ENCODE assay signal across 8 mouse cellular contexts in genomic region chrX:35888087-35888895, GRCm38 (mm10). TPM values are rescaled to one million over a fixed set of nuclear protein-coding genes. Genes with fewer than 3 reads are reported as not detected.
A peak's percentile ranks its signal among the peaks of the same experiment; 100 is the strongest.
DNase-seq lines count a peak whose midpoint lies in the region; ATAC-seq and TF ChIP-seq lines count a peak whose summit lies in the region.

Gene Dock11 (plus strand): TSS chrX:35888832.

- peaks cover 0 to 2% of the 10 kb centered on the region in 2 experiments; a peak in 1 of 4 replicates for H3K36me3 ChIP-seq in MEL (ENCODE audit: control insufficient read depth in 1 of 2, insufficient read depth in 2 of 2, low read length in 2 of 2)
- no peaks in the 10 kb centered on the region for H3K36me3 ChIP-seq in forebrain, postnatal 0 days (ENCODE audit: insufficient read depth)
- no peaks in the 10 kb centered on the region for H3K36me3 ChIP-seq in lung, embryonic 15.5 days

- peak; percentile 79 for DNase-seq in MEL (ENCODE audit: low read depth, low spot score)
- peak; percentile 49 to 54 for DNase-seq in cerebellum, adult 2 months
- DNase-seq in forebrain, postnatal 0 days = peak; percentile 51
- DNase-seq in heart, postnatal 36 days = peak; percentile 58 to 59
- DNase-seq in layer of hippocampus, adult 2 months (ENCODE audit: low spot score in 2 of 2) = peak; percentile 31 to 35
- peak; percentile 73 to 82 for DNase-seq in thymus, adult 18-20 months

- TF ChIP-seq EP300 in MEL (IDR thresholded peaks at IDR 0.05; ENCODE audit: low read depth in 1 of 2, low read length in 2 of 2) = peak in 1 of 2 experiments; percentile 29; a peak in 1 of 4 replicates

- H3K4me3 ChIP-seq in MEL (ENCODE audit: control insufficient read depth in 1 of 2, insufficient read depth in 1 of 2, low read depth in 2 of 2, low read length in 2 of 2) = peak within 1 kb of the TSS; percentile 79 to 82
- peak within 1 kb of the TSS; percentile 91 for H3K4me3 ChIP-seq in cerebellum, adult 2 months (replicated peaks; ENCODE audit: insufficient read depth, low read depth, low read length)
- H3K4me3 ChIP-seq in forebrain, postnatal 0 days (ENCODE audit: low read depth, low read length) = peak within 1 kb of the TSS; percentile 54
- H3K4me3 ChIP-seq in layer of hippocampus, adult 2 months = peak within 1 kb of the TSS; percentile 64
- peak within 1 kb of the TSS; percentile 54 for H3K4me3 ChIP-seq in lung, embryonic 15.5 days

- peak within 1 kb of the TSS; percentile 56 for H3K4me2 ChIP-seq in forebrain, postnatal 0 days (ENCODE audit: low read depth)
- peak within 1 kb of the TSS; percentile 77 for H3K4me2 ChIP-seq in lung, embryonic 15.5 days

- 8% methylated on average over 37 of the region's 38 CpGs for WGBS in cerebellum, adult 2 months
- 31% methylated on average over 31 of the region's 38 CpGs for WGBS in forebrain, postnatal 0 days
- WGBS in lung, embryonic 15.5 days = 22% methylated on average over 16 of the region's 38 CpGs

- no peaks in the 10 kb centered on the region for H3K27me3 ChIP-seq in MEL (ENCODE audit: control insufficient read depth in 1 of 2, insufficient read depth in 2 of 2, low read length in 2 of 2)
- H3K27me3 ChIP-seq in cerebellum, adult 2 months (ENCODE audit: control insufficient read depth, insufficient read depth, low read length) = no peaks in the 10 kb centered on the region
- H3K27me3 ChIP-seq in forebrain, postnatal 0 days (ENCODE audit: insufficient read depth, low read length) = no peaks in the 10 kb centered on the region
- no peaks in the 10 kb centered on the region for H3K27me3 ChIP-seq in lung, embryonic 15.5 days

- TF ChIP-seq CTCF in MEL (IDR thresholded peaks at IDR 0.05 in 2 of 3, conservative IDR thresholded peaks at IDR 0.05 in 1 of 3; ENCODE audit: control insufficient read depth in 1 of 3, insufficient read depth in 1 of 3, low read depth in 2 of 3, low read length in 3 of 3, poor library complexity in 1 of 3, severe bottlenecking in 1 of 3) = no peak
- no peak for TF ChIP-seq CTCF in cerebellum, adult 2 months (IDR thresholded peaks at IDR 0.05; ENCODE audit: borderline replicate concordance, insufficient read depth, low read depth, low read length)
- no peak for TF ChIP-seq CTCF in forebrain, postnatal 0 days (IDR thresholded peaks at IDR 0.05; ENCODE audit: low read depth)
- no peak for TF ChIP-seq CTCF in layer of hippocampus, adult 2 months (conservative IDR thresholded peaks at IDR 0.05)

- intact Hi-C loops in heart, postnatal 36 days (cut with DNase I) = no loop called here

- peak within 1 kb of the TSS; percentile 19; the same call in 1 of the 2 replicates for H3K27ac ChIP-seq in MEL (ENCODE audit: control insufficient read depth, low read depth, low read length)
- H3K27ac ChIP-seq in cerebellum, adult 2 months (ENCODE audit: insufficient read depth, low read length) = no peak within 1 kb of the TSS
- peak within 1 kb of the TSS; percentile 66 for H3K27ac ChIP-seq in forebrain, postnatal 0 days (ENCODE audit: low read depth, low read length)
- peak within 1 kb of the TSS; percentile 78 for H3K27ac ChIP-seq in layer of hippocampus, adult 2 months
- no peak within 1 kb of the TSS for H3K27ac ChIP-seq in lung, embryonic 15.5 days

- no peaks in the 10 kb centered on the region for H3K9me3 ChIP-seq in MEL (replicated peaks; ENCODE audit: insufficient read depth, low read length)
- H3K9me3 ChIP-seq in forebrain, postnatal 0 days (ENCODE audit: low read length) = no peaks in the 10 kb centered on the region
- no peaks in the 10 kb centered on the region for H3K9me3 ChIP-seq in lung, embryonic 15.5 days

- H3K79me2 ChIP-seq in MEL (ENCODE audit: control insufficient read depth, insufficient read depth, low read length, poor library complexity) = peaks cover 6% of the 10 kb centered on the region

- peak in 1 of 2 experiments; percentile 50; a peak in 1 of 4 replicates for TF ChIP-seq POLR2A in MEL (IDR thresholded peaks at IDR 0.05; ENCODE audit: control insufficient read depth in 1 of 2, insufficient read depth in 1 of 2, low read depth in 1 of 2, low read length in 2 of 2, poor library complexity in 1 of 2)
- TF ChIP-seq POLR2A in cerebellum, adult 2 months (IDR thresholded peaks at IDR 0.05; ENCODE audit: borderline replicate concordance, insufficient read depth, low read length) = no peak

- H3K4me1 ChIP-seq in MEL (ENCODE audit: control insufficient read depth in 1 of 2, insufficient read depth in 2 of 2, low read length in 2 of 2) = peaks cover 0 to 2% of the 10 kb centered on the region in 2 experiments; a peak in 2 of 4 replicates
- H3K4me1 ChIP-seq in cerebellum, adult 2 months (ENCODE audit: control insufficient read depth, insufficient read depth, low read length) = no peaks in the 10 kb centered on the region
- H3K4me1 ChIP-seq in forebrain, postnatal 0 days (ENCODE audit: insufficient read depth) = no peaks in the 10 kb centered on the region
- H3K4me1 ChIP-seq in lung, embryonic 15.5 days = 0 out of 2 replicates have a peak, but pooled peaks cover 4% of the 10 kb centered on the region

- no peak for TF ChIP-seq RAD21 in MEL (IDR thresholded peaks at IDR 0.05; ENCODE audit: low read depth, low read length)

- ATAC-seq in forebrain, postnatal 0 days = peak; percentile 77
- ATAC-seq in lung, embryonic 15.5 days (ENCODE audit: borderline replicate concordance, extremely low read depth, low FRiP score, low TSS enrichment) = peak; percentile 80
- ATAC-seq in neutrophil, adult 5-6 weeks (ENCODE audit: extremely low read depth, insufficient number of reproducible peaks, low FRiP score, poor library complexity, severe bottlenecking) = peak; percentile 92

- H3K9ac ChIP-seq in MEL (ENCODE audit: control insufficient read depth, low read depth, low read length, poor library complexity, severe bottlenecking) = peak within 1 kb of the TSS; percentile 85
- peak within 1 kb of the TSS; percentile 56 for H3K9ac ChIP-seq in forebrain, postnatal 0 days
- H3K9ac ChIP-seq in lung, embryonic 15.5 days = peak within 1 kb of the TSS; percentile 47

TF ChIP-seq in MEL, 35 proteins besides CTCF, POLR2A, EP300 and RAD21:
- no peak for TF ChIP-seq POLR2AphosphoS2 (IDR thresholded peaks at IDR 0.05; ENCODE audit: low read length)
- no peak for TF ChIP-seq NRF1 (IDR thresholded peaks at IDR 0.05; ENCODE audit: insufficient read depth, low read depth, low read length, poor library complexity, severe bottlenecking)
- TF ChIP-seq ZMIZ1 (IDR thresholded peaks at IDR 0.05; ENCODE audit: low read depth, low read length) = no peak
- TF ChIP-seq SMC3 (IDR thresholded peaks at IDR 0.05; ENCODE audit: low read depth, low read length) = no peak
- peak; percentile 70 for TF ChIP-seq USF1 (IDR thresholded peaks at IDR 0.05; ENCODE audit: low read depth, low read length)
- TF ChIP-seq MAZ (IDR thresholded peaks at IDR 0.05; ENCODE audit: low read depth, low read length) = peak; percentile 81
- no peak for TF ChIP-seq MYB (IDR thresholded peaks at IDR 0.05; ENCODE audit: low read depth, low read length)
- no peak for TF ChIP-seq MEF2A (IDR thresholded peaks at IDR 0.05; ENCODE audit: extremely low read depth, insufficient replicate concordance, low read depth, low read length, poor library complexity, severe bottlenecking)
- no peak for TF ChIP-seq MAX (IDR thresholded peaks at IDR 0.05; ENCODE audit: low read length)
- peak; percentile 30; the same call in 1 of the 2 replicates for TF ChIP-seq NELFE (IDR thresholded peaks at IDR 0.05; ENCODE audit: low read depth, low read length)
- no peak for TF ChIP-seq POLR2AphosphoS5 (IDR thresholded peaks at IDR 0.05; ENCODE audit: borderline replicate concordance, low read depth, low read length)
- TF ChIP-seq GATA1 (IDR thresholded peaks at IDR 0.05; ENCODE audit: low read depth, low read length) = no peak
- no peak for TF ChIP-seq UBTF (IDR thresholded peaks at IDR 0.05; ENCODE audit: borderline replicate concordance, insufficient read depth, low read depth, low read length)
- no peak for TF ChIP-seq HCFC1 (IDR thresholded peaks at IDR 0.05; ENCODE audit: low read depth, low read length)
- no peak for TF ChIP-seq ELF1 (IDR thresholded peaks at IDR 0.05; ENCODE audit: low read depth, low read length)
- no peak for TF ChIP-seq BHLHE40 (IDR thresholded peaks at IDR 0.05; ENCODE audit: borderline replicate concordance, low read depth, low read length)
- no peak for TF ChIP-seq ZKSCAN1 (IDR thresholded peaks at IDR 0.05; ENCODE audit: low read depth, low read length)
- TF ChIP-seq ZNF384 (IDR thresholded peaks at IDR 0.05; ENCODE audit: low read depth, low read length) = no peak
- 0 out of 2 replicates have a peak, but pooled peaks have one; percentile 33 for TF ChIP-seq ETS1 (IDR thresholded peaks at IDR 0.05; ENCODE audit: low read depth, low read length)
- no peak for TF ChIP-seq TAL1 (IDR thresholded peaks at IDR 0.05; ENCODE audit: low read length)

RNA-seq across cellular contexts. Expression of gene Dock11, which starts in this region (rescaled TPM):
- total RNA-seq in MEL (2012; rRNA removed) = 9.1 and 11.1 TPM in 2 replicates
- polyA plus RNA-seq in MEL (2012; ENCODE audit: insufficient read depth in 1 of 2, insufficient read length in 2 of 2, low read depth in 1 of 2, low replicate concordance in 2 of 2, missing spikeins in 1 of 2) = 1 to 10 TPM in 1 of 2 experiments, not detected in 1; 8.8 TPM
- polyA plus RNA-seq in cerebellum, adult 2 months (2012; rRNA removed) = 6.7 and 7.0 TPM in 2 replicates
- 29.1 and 33.7 TPM in 2 replicates for total RNA-seq in forebrain, postnatal 0 days (2014; rRNA removed)
- 4.6 and 5.8 TPM in 2 replicates for polyA plus RNA-seq in forebrain, postnatal 0 days (2015; fragmentation: Nextera tagmentation; extraction: Ambion mirVana)
- 1 to 10 TPM; 4.9 to 5.1 TPM for total RNA-seq in heart, postnatal 36 days (2021)
- 10 to 100 TPM; 15.1 to 18.3 TPM for total RNA-seq in layer of hippocampus, adult 2 months (2021)
- 6.1 and 8.3 TPM in 2 replicates for polyA plus RNA-seq in lung, embryonic 15.5 days (2015; fragmentation: Nextera tagmentation; extraction: Ambion mirVana)
- total RNA-seq in neutrophil, adult 5-6 weeks (2017) = 250 and 253 TPM in 2 replicates

Comparison
In these comparisons a context has a peak if more than half of its experiments do, and no peak if none do; other contexts are left out.
1. H3K27ac ChIP-seq: peak in MEL (single experiment), forebrain, postnatal 0 days (single experiment) and layer of hippocampus, adult 2 months (single experiment); none in cerebellum, adult 2 months (single experiment) and lung, embryonic 15.5 days (single experiment).
2. Peak in every context shown above with its lines, with median percentiles within 50 percentile points of each other: DNase-seq, H3K4me3 ChIP-seq, H3K9ac ChIP-seq and ATAC-seq.